Mouse (Mus musculus): ENCODE measurements at regions not wholly inside any gene's neighbourhood (a gene's known extent, or its start where the extent isn't known, plus 50 kb on each side); places are given as distances from the start of the nearest gene placed in this dataset.

- TF ChIP-seq TBP (conservative IDR thresholded peaks at IDR 0.05; ENCODE audit: low read depth, low read length) (no peak), E2F4 (IDR thresholded peaks at IDR 0.05; ENCODE audit: insufficient replicate concordance, low read depth, low read length) (no peak)
Measured at GRCm38 (mm10) chr8:81286280-81287034, 55.9 kb upstream of the Inpp4b start.
